14 mouse cellular contexts compared by ENCODE assay signal in the genomic region with DNA sequence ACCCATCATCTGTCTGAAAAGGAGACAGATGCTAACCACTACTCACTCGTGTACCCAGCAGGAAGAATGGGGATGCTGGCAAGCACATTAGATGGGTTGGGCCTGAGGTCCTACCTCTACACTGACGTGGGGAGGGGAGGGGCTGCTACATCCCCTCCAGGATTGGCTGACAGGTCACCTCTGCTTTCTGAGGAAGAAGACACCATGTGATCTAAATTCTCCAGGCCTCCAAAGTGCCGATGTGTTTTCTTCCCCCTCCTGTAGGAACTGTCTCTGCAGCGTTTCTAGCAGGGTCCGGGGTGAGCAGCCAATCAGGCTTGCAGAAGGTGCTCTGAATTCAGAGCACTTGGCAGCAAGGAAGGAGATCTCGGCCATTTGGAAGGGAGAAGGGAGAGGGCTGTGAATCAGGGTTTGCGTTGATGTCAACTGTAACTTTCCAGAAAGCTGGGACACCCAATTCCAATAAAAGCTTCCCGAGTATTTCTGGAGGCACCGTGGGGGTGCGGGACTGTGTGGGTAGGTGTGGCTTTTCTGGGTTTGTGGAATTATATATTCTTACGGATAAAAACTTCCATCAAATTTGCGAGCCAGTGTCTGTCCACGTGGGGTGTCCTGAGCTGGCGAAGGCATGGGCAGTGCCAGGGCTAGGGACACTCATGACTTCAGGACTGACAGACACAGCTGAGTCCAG. TPM values are rescaled to one million over a fixed set of nuclear protein-coding genes. Genes with fewer than 3 reads are reported as not detected.
DNase-seq lines count a peak whose midpoint lies in the region; TF ChIP-seq lines count a peak whose summit lies in the region.
"Had no signal": no experiment of that assay in that cellular context is flagged by ENCODE, and none has a peak within 500 bp of the region (broad histone marks: within the 10 kb centered on the region; RNA-seq: fewer than 3 reads in every experiment).

No protein-coding gene starts in this region.

- DNase-seq in left cerebral cortex, adult 18-20 months (ENCODE audit: low spot score in 2 of 2), result peak; percentile 73 to 85
- DNase-seq in left cerebral cortex, adult 11 months (ENCODE audit: low spot score), result no peak
- peak; percentile 72 for DNase-seq in cerebellum, adult 9-11 months
- DNase-seq in frontal cortex, adult 2 months (ENCODE audit: extremely low spot score in 1 of 2, low spot score in 1 of 2), result peak; percentile 81 to 86
- peak; percentile 56 to 72 for DNase-seq in right cerebral cortex, postnatal 10 days (ENCODE audit: low spot score in 2 of 2)
- DNase-seq in thymus, adult 2 months, result no peak
- DNase-seq in neural tube, embryonic 10.5 days (ENCODE audit: extremely low spot score, low spot score), result no peak

- H3K4me1 ChIP-seq in thymus, adult 2 months (replicated peaks; ENCODE audit: control insufficient read depth, insufficient read depth, low read length), result no peaks in the 10 kb centered on the region
- H3K4me1 ChIP-seq: forebrain, embryonic 12.5 days; midbrain, embryonic 12.5 days had no signal

- TF ChIP-seq CTCF in thymus, adult 2 months (IDR thresholded peaks at IDR 0.05; ENCODE audit: borderline replicate concordance, control insufficient read depth, extremely low read depth, insufficient read depth, low read length, poor library complexity), result no peak

- no peaks in the 10 kb centered on the region for H3K36me3 ChIP-seq in thymus, adult 2 months (ENCODE audit: control insufficient read depth, insufficient read depth, low read length)
- H3K36me3 ChIP-seq: forebrain, embryonic 12.5 days; midbrain, embryonic 12.5 days had no signal

- no peaks in the 10 kb centered on the region for H3K27me3 ChIP-seq in thymus, adult 2 months (ENCODE audit: control insufficient read depth, insufficient read depth, low read length)
- H3K27me3 ChIP-seq: forebrain, embryonic 12.5 days; midbrain, embryonic 12.5 days; Patski had no signal

- WGBS in thymus, adult 2 months, result 94% methylated on average over 14 of the region's 14 CpGs

- H3K4me3 ChIP-seq in thymus, adult 2 months (ENCODE audit: control insufficient read depth, insufficient read depth, low read length), result no peak overlapping the region
- H3K4me3 ChIP-seq: forebrain, embryonic 12.5 days; midbrain, embryonic 12.5 days had no signal

- TF ChIP-seq POLR2A in thymus, adult 2 months (IDR thresholded peaks at IDR 0.05; ENCODE audit: control insufficient read depth, extremely low read depth, insufficient read depth, low read length, poor library complexity), result no peak

- H3K27ac ChIP-seq in thymus, adult 2 months (ENCODE audit: control insufficient read depth, insufficient read depth, low read length), result no peak overlapping the region
- H3K27ac ChIP-seq: forebrain, embryonic 12.5 days; midbrain, embryonic 12.5 days had no signal

RNA-seq across cellular contexts. Expression of gene Kcnk12, which starts 13.5 kb away (rescaled TPM):
- total RNA-seq in left cerebral cortex, adult 18-20 months (2021), result 10 to 100 TPM; 30.1 to 33.8 TPM
- polyA plus RNA-seq in frontal cortex, adult 2 months (2012; rRNA removed), result 14.9 and 20.9 TPM in 2 replicates
- polyA plus RNA-seq in thymus, adult 2 months (2012; rRNA removed), result 0.91 and 0.92 TPM in 2 replicates
- total RNA-seq: liver, adult 2 months had no signal
- polyA plus RNA-seq: heart, postnatal 0 days; kidney, embryonic 14.5 days; Patski; stomach, embryonic 14.5 days had no signal

Comparison
In these comparisons a context has a peak if more than half of its experiments do, and no peak if none do; other contexts are left out.
1. DNase-seq: peak in left cerebral cortex, adult 18-20 months (2 of 2), cerebellum, adult 9-11 months (single experiment), frontal cortex, adult 2 months (2 of 2) and right cerebral cortex, postnatal 10 days (2 of 2); none in left cerebral cortex, adult 11 months (single experiment), thymus, adult 2 months (single experiment) and neural tube, embryonic 10.5 days (single experiment).